Mouse (Mus musculus) thymus, postnatal 25 days (tissue): ENCODE measurements around the gene Gm36176.
A peak's percentile ranks its signal among the peaks of the same experiment; 100 is the strongest.
"Not testable (repeated sequence)": the region's sequence is repeated elsewhere in the genome, so short reads cannot be mapped to it uniquely, and the experiment has no call there.

ENCODE experiments used
- DNase-seq: peaks from one replicate; pipeline ENCODE4 v3.0.0; 2022

Gene Gm36176

DNA sequence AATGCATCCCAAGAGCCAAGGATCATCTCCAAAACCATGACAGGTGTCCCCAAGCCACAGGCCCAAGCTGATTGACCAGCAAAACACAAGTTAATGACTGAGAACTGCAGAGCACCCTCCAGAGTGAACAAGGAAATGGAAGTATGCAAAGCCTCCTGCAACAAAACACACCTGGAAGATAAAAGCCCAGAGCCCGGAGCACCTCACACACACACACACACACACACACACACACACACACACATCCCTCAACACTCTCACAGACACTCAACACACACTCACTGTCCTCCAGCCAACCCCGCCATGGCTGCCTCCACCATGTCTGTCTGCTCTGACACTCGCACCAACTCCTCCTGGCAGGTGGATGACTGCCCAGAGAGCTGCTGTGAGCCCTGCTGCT, at the start of gene Gm36176:
Gene Gm36176 (plus strand): TSS at position 301 of the 400 bp plus-strand sequence.
- DNase-seq: no peak

- DNase-seq: no peak
Observed at GRCm38 (mm10) chr10:77797677-77798076, 48.9 kb upstream of the Gm36176 start.

- DNase-seq: not testable (repeated sequence)
Observed at GRCm38 (mm10) chr10:77798164-77798920, 48.3 kb upstream of the Gm36176 start.

- no peak for DNase-seq
Observed at GRCm38 (mm10) chr10:77798921-77799508, 47.6 kb upstream of the Gm36176 start, which contains the start of gene Gm19668. TSS of gene Gm19668 (minus strand) at chr10:77799133.

GRCm38 (mm10) chr10:77804095-77804494, 42.5 kb upstream of the Gm36176 start:
- DNase-seq: no peak

DNA sequence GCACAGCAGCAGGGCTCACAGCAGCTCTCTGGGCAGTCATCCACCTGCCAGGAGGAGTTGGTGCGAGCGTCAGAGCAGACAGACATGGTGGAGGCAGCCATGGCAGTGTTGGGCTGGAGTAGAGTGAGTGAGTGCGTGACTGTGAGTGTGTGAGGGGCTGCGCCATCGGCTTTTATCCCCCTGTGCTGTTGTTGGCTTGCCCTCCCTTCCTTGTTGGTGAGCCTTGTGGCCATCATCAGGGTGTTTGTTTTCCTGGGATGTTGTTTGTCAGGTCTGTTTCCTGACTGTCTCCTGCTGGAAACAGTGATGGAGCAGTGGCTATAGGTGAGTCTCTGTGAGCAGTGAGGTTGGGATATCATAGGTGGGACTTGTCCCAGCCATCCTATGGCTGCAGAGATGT, 34.9 kb upstream of the Gm36176 start, which contains the start of gene Gm9507:
Gene Gm9507 (minus strand): TSS at position 101 of the 400 bp plus-strand sequence.
- no peak for DNase-seq

GRCm38 (mm10) chr10:77814382-77814781, 32.2 kb upstream of the Gm36176 start, which contains the start of gene Gm2696:
TSS of gene Gm2696 (plus strand) at chr10:77814682.
- no peak for DNase-seq

DNA sequence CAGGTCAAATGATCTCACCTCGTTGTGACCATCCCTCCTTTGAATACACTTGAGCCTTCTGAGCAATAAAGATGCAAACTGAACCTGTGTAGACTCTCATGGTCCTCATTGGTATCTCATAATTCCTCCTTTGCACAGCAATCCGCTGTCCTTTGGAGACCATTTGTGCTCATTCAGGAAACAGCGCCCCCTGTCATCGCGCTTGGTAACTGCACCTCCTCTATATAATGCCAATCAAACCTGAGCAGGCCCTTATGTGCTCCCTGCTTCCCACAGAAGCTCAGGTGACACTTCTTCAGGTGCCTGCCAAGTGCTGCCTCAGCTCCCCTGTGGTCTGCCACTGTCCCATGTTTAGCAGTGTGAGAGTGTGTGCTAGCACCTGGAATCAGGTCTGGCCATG, 31.1 kb upstream of the Gm36176 start:
- peak; percentile 43 for DNase-seq

GRCm38 (mm10) chr10:77818523-77818922, 28.1 kb upstream of the Gm36176 start:
- no peak for DNase-seq

- DNase-seq: no peak
Observed at GRCm38 (mm10) chr10:77819203-77819602, 27.4 kb upstream of the Gm36176 start.

GRCm38 (mm10) chr10:77826951-77827350, 19.7 kb upstream of the Gm36176 start, which contains the start of gene Krtap10-4:
TSS of gene Krtap10-4 (minus strand) at chr10:77827095.
- no peak for DNase-seq

- no peak for DNase-seq
Observed at GRCm38 (mm10) chr10:77835647-77836046, 11.0 kb upstream of the Gm36176 start, which contains the start of gene Krtap10-10. TSS of gene Krtap10-10 (plus strand) at chr10:77835947.

GRCm38 (mm10) chr10:77839006-77839405, 7.6 kb upstream of the Gm36176 start:
- no peak for DNase-seq

GRCm38 (mm10) chr10:77846961-77847360, 358 bp downstream of the Gm36176 start:
- DNase-seq: no peak

DNA sequence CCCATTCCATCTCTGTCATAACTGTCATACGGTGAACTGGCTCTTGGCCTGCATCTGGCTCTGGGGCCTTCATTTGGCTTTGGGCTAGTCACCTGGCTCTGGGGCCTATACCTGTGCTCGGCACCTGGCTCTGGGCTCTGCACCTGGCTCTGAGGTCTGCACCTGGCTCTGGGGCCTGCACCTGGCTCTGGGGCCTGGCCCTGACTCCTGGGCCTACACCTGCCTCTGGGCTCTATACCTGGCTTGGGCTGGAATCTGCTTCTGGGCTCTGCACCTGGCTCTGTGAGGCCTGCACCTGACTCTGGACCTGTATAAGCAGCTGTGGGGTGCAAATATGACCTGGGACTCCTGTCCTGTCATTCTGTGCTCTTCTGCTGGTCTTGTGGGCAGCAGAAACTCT, 935 bp downstream of the Gm36176 start:
- DNase-seq: no peak

- no peak for DNase-seq
Observed at GRCm38 (mm10) chr10:77852559-77852958, 6.0 kb downstream of the Gm36176 start, which contains the start of gene Gm10318. TSS of gene Gm10318 (plus strand) at chr10:77852859.

DNA sequence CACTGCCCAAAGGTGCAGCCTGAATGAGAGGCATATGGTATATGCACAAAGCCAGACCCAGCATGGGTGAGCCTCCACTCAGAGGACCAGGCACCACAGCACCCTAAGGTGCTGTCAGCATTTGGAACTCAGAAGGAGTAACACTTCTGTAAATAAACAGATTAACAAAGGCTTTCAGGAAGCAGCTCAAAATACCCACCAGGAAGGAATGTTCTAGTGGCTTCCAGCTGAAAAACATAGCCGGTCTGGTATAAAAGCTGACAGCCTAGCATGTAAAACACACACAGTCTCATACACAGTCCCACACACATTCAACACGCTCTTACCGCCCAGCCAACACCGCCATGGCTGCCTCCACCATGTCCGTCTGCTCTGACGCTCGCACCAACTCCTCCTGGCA, 15.1 kb downstream of the Gm36176 start, which contains the start of gene Gm3285:
Gene Gm3285 (plus strand): TSS at position 301 of the 400 bp plus-strand sequence.
- no peak for DNase-seq

DNA sequence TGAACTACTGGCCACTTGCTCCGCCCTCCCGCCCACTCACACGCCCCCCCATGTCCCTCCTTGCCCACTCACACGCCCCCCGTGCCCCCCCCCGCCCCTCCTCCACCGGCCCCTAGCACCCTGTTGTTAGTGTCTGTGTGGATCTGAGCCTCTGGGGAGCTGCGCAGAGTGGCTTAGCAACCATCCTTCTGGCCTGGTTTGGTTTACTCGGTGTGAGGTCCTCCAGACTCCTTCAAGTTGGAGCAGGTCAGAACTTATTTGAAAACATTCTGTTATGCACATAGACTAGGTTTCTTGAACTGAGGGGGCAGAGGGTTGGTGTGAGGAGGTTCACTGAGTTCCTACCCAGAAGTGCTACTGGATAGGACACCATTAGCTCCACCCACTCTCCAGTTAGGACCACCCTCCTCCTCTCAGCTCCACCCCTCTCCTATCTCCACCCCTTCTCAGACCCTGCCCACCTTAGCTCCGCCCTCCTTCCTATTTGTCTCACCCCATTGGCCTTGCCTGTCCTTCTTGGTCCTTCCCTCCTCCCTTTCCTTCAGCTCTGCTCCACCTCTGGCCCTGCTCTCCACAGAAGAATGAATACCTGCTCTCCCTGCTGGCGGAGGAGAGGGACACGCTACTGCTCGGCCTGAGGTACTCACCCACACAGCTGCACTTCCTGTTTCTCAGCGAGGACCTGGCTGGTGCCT, 17.6 kb downstream of the Gm36176 start:
- DNase-seq: peak; percentile 56

GRCm38 (mm10) chr10:77864762-77865143, 18.1 kb downstream of the Gm36176 start:
- DNase-seq: no peak

DNA sequence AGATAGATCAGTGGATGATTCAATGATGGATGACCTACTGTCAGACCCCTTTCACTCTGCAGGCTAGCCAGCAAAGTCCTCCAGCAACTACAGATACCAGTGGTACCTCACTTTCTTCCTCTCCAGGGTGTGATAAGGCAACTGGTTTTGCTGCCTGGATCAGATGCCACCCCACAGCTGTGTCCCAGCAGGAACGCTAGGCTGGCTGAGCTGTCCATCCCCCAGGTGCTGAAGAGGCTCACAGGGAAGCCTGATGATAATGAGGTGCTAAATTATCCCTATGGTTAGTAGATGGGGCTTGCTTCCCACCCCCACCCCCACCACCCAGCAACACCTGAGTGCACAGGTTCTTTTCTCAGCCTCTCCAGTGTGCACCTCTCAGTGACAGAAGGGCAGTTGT, 20.9 kb downstream of the Gm36176 start:
- no peak for DNase-seq

DNA sequence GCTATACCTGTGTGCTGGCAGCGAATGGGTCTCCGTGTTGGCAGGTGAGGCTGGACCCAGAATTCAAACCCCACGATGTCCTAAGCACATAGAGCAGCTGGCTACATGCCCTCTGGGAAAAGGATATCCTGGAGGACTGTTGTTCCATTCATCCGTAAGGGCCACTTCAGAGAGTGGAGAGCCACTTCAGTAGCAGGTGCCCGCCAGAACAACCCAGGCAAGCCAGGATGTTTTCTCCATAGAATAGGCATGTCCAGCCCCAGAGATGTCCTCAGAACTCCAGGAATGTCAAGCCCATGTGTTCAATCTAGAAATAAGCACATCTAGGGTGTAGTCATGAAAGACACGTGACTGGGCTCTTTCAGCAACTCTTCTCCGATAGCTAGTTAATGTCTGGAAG, 23.0 kb downstream of the Gm36176 start:
- DNase-seq: no peak

DNA sequence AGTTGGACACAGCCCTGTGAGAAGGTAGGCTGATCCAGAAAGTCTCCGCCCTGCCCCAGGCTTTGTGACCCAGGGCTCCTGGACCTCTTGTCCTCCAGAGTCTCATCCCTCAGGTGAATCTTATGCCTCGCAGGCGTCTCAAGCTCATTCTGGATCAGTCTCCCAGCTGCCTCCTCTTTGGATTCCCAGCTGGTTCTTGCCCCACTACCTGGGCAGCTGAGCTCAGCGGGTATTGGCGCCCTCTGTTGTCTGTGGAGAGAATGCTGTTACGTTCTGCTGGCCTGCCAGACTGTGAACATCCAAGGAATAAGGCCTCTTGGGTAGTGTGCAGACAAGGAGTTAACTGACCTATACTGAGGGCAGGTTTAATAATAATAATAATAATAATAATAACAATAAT, 32.4 kb downstream of the Gm36176 start:
- peak; percentile 37 for DNase-seq

GRCm38 (mm10) chr10:77880305-77880704, 33.7 kb downstream of the Gm36176 start:
- no peak for DNase-seq
